Mouse (Mus musculus) Patski (cell line): ENCODE measurements around the gene Usp4. TPM values are rescaled to one million over a fixed set of nuclear protein-coding genes. Genes with fewer than 3 reads are reported as not detected.

Experiments
- ATAC-seq: fragments of 100-300 bp; one replicate; pipeline ENCODE4 v1.8.0; 2021
- CTCF ChIA-PET: fragments of 350-600 bp; sonication (Branson Sonifier 250); formaldehyde crosslinking; loops from one replicate; lab custom pipeline; 2022; ENCODE audit warnings: inconsistent platforms; lab: Charles Lee
- POLR2A ChIA-PET: fragments of 350-600 bp; sonication (Branson Sonifier 250); formaldehyde crosslinking; loops from one replicate; lab custom pipeline; 2022; ENCODE audit warnings: antibody characterized with exemption, inconsistent platforms; lab: Charles Lee
- DNase-seq: peaks from one replicate; pipeline ENCODE4 v3.0.0-alpha.2; 2011; ENCODE audit warnings: low read depth, low spot score
- H3K27me3 ChIP-seq: fragments of 371-371 bp; one replicate; pipeline ENCODE4 v1.5.1; 2021
- CTCF ChIP-seq: fragments of 100-300 bp; IDR thresholded peaks from one replicate; pipeline ENCODE4 v1.5.1; 2021
- in situ Hi-C: fragments of 300-500 bp; cut with MboI; formaldehyde crosslinking; loops from 3 replicates; pipeline ENCODE4 v1.11.1; 2018; ENCODE audit warnings: low pct_unique_long_range_greater_than_20kb, mixed read lengths
- polyA plus RNA-seq: library from polyadenylated mRNA; unstranded; gene quantifications from one replicate; pipeline ENCODE4 v1.2.3, GENCODE M21; 2021

Usp4 gene
- polyA plus RNA-seq, 1 experiment from 2014 or later = 82.1 TPM

DNA sequence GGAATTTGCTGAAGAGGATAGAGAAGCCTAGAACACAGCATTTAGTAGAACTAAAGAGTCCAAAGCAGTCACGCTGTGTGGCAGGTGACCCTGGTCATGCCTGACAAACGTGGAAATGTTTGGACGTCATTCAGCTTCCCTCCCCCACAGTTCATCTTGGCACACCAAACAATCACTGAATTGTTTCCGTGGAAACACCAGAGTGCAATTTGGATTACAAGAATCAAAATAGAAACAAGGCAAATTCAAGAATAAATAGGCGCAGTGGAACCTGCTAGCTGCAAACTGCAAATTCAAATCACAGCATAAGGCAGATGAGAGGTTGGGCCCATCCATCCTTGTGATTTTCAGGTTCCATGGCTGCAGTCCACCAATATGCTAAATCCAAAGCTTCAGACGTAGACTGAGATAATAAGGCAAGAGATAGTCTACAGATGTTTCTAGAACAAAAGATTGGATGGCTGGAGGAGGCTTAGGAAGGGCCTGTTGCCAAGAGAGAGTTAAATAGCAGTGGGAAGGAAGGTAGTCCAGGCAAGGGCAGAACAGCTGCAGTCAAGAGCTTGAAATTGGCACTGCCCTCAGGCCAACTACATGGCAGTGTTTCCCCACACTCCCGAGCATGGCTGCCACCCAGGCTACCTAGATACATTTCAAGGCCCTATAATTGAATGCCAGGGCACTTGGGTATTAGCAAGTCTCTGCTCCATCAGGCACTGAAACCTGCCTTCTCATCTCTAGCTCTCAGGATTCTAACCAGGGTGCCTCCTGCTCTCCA, 53.7 kb downstream of the Usp4 start:
- in situ Hi-C loops = no loop called here
- POLR2A ChIA-PET = interaction anchor here (1.5 kb wide), 1 partner anchor 9 kb away, joined by 3 read pairs; no protein-coding TSS in a partner anchor
- DNase-seq (no peak), ATAC-seq (no peak)
- H3K27me3 ChIP-seq = no peaks in the 10 kb centered on the region
- no peak for TF ChIP-seq CTCF
- CTCF ChIA-PET = interaction anchor here (1.1 to 1.3 kb wide), 2 partner anchors 26 to 34 kb away, joined by 3 to 4 read pairs; partner anchors contain the start of genes BC048562 and Ccdc36

DNA sequence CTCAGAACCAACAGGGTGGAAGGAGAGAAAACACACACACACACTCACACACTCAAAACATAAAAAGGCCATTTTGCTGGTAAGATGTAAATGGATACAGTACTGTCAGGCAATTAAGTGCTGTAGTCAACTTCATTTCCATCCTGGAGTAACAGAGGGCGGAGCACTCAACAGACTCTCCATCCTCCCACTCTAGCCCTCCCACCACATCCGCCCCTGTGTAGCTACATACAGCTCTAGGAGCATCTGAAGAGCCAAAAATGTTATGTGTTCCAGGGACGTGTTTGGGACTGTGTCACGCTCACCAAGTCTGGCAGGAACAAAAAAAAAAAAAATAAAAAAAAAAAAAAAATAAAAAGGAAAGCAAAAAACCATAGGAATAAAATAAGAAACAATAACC, 55.4 kb downstream of the Usp4 start:
- no peak for TF ChIP-seq CTCF

DNA sequence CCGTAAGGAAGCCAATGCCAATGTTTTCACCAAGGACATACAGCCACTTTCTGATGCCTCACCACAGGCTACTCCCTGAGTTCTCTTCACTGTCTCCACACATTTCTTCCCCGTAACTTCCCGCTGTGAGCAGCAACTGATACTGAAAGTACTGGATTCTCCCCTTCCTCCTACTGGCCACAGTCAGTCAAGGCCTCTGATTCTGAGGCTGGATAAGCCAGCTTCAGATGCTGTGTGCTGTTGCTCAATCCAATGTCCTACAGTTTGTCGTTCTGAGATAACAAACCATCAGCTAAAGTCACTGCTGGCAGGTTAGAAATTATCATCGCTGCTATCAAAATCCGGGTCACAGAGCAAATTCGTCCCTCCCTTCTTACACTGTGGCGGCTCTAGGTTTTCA, 56.8 kb downstream of the Usp4 start:
- no peaks in the 10 kb centered on the region for H3K27me3 ChIP-seq
- TF ChIP-seq CTCF = no peak
- ChIA-PET POLR2A (interaction anchor here (0.9 kb wide), 1 partner anchor 8 kb away, joined by 6 read pairs; no protein-coding TSS in a partner anchor), CTCF (interaction anchor here (1.5 kb wide), 1 partner anchor 120 kb away, joined by 3 read pairs; no protein-coding TSS in a partner anchor)
- ATAC-seq (no peak), DNase-seq (no peak)
- in situ Hi-C loops = no loop called here

More for the DNA sequence above, 55.4 kb downstream of the Usp4 start:
- no peak for ATAC-seq
- no peaks in the 10 kb centered on the region for H3K27me3 ChIP-seq
- ChIA-PET CTCF (interaction anchor here (0.9 kb wide), 1 partner anchor 11 kb away, joined by 3 read pairs; no protein-coding TSS in a partner anchor), POLR2A (no interaction called here)
- in situ Hi-C loops = no loop called here
- no peak for DNase-seq

DNA sequence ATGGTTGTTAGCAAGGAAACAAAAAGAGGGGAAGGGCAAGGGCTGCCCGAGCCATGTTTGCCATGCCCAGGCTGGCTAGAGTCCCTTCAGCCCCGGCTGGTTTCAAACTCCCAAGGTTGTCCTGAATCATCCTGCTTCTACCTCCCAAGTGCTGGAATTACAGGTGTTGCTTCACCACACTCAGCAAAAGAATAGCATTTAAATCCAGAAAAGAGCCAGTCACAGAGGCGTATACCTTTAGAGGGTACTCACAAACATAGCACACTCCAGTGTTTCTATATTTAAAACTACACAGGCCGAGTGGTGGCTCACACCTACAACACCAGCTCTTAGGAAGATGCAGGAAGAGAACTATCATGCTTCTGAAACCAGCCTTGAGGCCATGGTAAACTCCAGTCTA, 61.9 kb downstream of the Usp4 start:
- DNase-seq = no peak
- ChIA-PET CTCF (interaction anchor here (1.3 kb wide), 1 partner anchor 27 kb away, joined by 3 read pairs; no protein-coding TSS in a partner anchor), POLR2A (interaction anchor here (0.6 kb wide), 1 partner anchor 58 kb away, joined by 3 read pairs; no protein-coding TSS in a partner anchor)
- in situ Hi-C loops = no loop called here
- ATAC-seq = no peak
- H3K27me3 ChIP-seq = peaks cover 4% of the 10 kb centered on the region
- no peak for TF ChIP-seq CTCF

DNA sequence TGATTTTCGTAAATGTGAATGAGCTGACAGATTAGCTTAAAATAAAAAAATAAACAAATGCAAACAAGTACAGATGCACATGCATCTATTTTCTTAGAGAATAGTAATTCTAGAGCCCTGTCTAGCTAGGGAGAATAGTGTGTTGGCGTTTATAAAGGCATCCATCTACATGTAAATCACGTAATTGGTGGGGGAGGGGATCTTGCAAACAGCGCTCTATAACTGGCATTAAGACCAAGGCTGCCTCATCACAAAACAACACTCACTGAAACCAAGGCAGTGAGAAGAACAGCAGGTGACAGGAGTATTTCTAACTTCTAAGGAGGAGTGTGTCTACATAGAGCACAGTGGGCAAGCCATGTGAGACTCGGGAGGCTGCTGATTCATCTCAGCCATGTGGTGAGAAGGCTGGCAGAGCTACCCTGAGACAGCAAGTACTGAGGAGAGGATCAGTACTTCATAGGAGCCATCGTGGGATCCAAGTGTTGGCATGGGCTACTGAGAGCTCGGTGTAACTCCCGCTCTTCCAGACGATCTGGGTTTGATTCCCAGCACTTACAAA, 63.8 kb downstream of the Usp4 start:
- POLR2A ChIA-PET = interaction anchor here (1.5 kb wide), 1 partner anchor 10 kb away, joined by 3 read pairs; no protein-coding TSS in a partner anchor
- ATAC-seq (no peak), DNase-seq (no peak)
- CTCF ChIA-PET = interaction anchor here (1.0 to 1.8 kb wide), 4 partner anchors 10 to 125 kb away, joined by 3 to 6 read pairs (median 3); no protein-coding TSS in a partner anchor
- no peak for TF ChIP-seq CTCF
- in situ Hi-C loops = loop anchor here (5.0 kb wide), 1 partner anchor 114 kb away; the partner anchor contains the start of gene Amt
- peaks cover 12% of the 10 kb centered on the region for H3K27me3 ChIP-seq

DNA sequence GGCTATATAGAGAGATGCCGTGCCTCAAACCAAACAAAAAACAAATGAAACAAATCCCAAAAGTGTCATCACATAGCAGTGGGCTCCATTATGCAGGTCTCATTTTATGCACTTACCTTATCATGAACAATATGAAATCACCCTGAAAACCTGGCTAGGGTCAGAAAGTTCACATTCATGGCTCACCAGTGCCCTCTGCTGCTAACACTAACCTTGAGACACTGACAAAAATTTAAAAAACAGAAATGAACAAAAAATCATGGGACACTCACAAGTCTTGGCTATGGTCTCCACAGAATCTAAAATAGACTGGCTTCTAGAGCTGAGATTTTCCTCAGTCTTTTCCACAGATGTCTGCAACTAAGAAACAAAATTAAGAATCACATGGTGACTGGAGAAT, 64.6 kb downstream of the Usp4 start:
- peaks cover 17% of the 10 kb centered on the region for H3K27me3 ChIP-seq
- TF ChIP-seq CTCF = peak; percentile 66
- DNase-seq = no peak
- ChIA-PET POLR2A (no interaction called here), CTCF (interaction anchor here (0.6 to 1.4 kb wide), 4 partner anchors 9 to 119 kb away, joined by 3 read pairs; no protein-coding TSS in a partner anchor)
- in situ Hi-C loops = loop anchor here (5.0 kb wide), 1 partner anchor 115 kb away; the partner anchor contains the start of gene Amt
- no peak for ATAC-seq

DNA sequence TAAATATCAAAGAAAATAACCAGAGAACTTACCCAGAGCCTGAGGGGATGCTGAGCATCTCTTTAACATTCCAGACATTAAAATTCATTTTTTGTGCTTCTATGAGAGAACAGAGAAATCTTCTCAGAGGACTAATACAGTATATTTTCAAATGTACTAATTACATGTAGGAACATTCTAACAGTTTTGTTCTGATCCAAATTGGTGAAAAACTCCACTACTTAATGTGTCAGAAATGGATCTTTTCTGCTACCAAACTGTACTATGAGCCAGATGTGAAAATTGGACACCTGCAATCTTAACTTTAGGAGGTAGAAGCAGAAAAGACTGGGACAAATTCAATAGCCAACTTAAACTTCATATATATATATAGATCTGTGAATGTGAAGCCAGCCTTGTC, 80.7 kb downstream of the Usp4 start, which contains the start of gene Ccdc36:
Ccdc36 (minus strand) TSS at position 101 of the 400 bp plus-strand sequence.
- in situ Hi-C loops = no loop called here

DNA sequence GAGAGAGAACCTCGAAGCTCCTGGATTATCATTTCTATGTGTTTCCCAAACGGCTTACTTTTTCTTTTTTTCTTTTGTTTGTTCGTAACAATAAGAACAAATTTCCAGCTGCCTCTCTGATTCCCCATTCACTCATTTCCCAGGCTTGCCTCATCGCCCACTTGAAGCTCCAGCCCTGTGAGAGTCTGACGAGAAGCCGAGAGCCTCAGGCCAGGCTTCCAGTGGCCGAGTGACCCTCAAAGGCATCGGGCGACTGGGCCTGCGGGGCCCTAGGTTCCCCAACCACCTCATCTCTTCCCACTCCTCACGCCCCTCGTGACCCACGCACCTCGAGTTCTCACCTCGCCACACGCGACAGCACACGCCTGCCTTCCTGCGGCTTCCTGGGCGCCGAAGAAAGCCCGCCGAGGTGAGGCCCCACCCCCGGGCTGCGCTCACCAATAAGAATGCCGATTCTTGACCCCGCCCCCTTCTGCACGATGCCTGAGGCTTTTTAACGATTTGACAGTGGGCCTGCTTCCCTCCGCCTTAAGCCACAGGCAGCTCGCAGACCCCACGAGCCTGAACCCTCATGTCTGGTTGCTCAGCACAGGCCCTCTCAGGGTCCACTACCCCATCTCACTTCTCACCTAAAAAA, 83.9 kb downstream of the Usp4 start:
- H3K27me3 ChIP-seq = peaks cover 32% of the 10 kb centered on the region
- in situ Hi-C loops = no loop called here
- ATAC-seq (no peak), DNase-seq (no peak)
- POLR2A ChIA-PET = no interaction called here
- TF ChIP-seq CTCF = no peak
- CTCF ChIA-PET = no interaction called here

More for the DNA sequence above, 80.7 kb downstream of the Usp4 start, which contains the start of gene Ccdc36:
- ChIA-PET POLR2A (interaction anchor here (0.7 kb wide), 1 partner anchor 1884 kb away, joined by 3 read pairs; no protein-coding TSS in a partner anchor), CTCF (interaction anchor here (1.4 kb wide), 1 partner anchor 27 kb away, joined by 3 read pairs; no protein-coding TSS in a partner anchor)
- no peak for TF ChIP-seq CTCF
- no peak for ATAC-seq
- DNase-seq = no peak
- peaks cover 19% of the 10 kb centered on the region for H3K27me3 ChIP-seq

DNA sequence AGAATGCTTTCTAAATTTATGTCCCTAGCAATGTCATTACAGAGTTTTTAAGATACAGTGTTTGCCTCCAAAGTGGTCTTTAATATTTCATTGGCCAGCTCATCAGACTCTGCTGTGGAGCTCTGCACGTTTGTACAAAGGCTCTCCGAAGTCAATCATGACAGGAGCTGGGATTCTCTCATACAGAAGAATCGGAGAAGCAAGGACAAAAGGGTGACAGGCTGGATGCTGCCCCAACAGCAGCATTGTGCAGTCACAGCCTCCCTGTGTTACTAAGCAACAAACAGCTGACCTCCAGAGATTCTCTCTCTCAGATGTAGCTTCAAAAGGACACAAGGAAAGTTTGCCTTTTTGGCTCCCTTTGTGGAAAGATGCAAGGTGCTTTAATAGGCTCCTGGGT, 88.5 kb downstream of the Usp4 start, which contains the start of gene BC048562:
BC048562 (plus strand) TSS at position 301 of the 400 bp plus-strand sequence.
- DNase-seq (no peak), ATAC-seq (no peak)
- CTCF ChIA-PET = interaction anchor here (1.0 to 1.6 kb wide), 3 partner anchors 16 to 87 kb away, joined by 3 to 5 read pairs (median 4); no protein-coding TSS in a partner anchor
- in situ Hi-C loops = no loop called here
- TF ChIP-seq CTCF = no peak
- peaks cover 14% of the 10 kb centered on the region for H3K27me3 ChIP-seq
- POLR2A ChIA-PET = interaction anchor here (1.1 kb wide), 2 partner anchors 26 to 58 kb away, joined by 3 to 4 read pairs; no protein-coding TSS in a partner anchor
